Mouse (Mus musculus) hindbrain, embryonic 16.5 days (tissue): Measurements from ENCODE around the gene Defb25. TPM values are rescaled to one million over a fixed set of nuclear protein-coding genes. Genes with fewer than 3 reads are reported as not detected.
"Not testable (repeated sequence)": the region's sequence is repeated elsewhere in the genome, so short reads cannot be mapped to it uniquely, and the experiment has no call there.

Experiments
- ATAC-seq: fragments of 200-750 bp; cut with Nextera tagmentation; 2 replicates; pipeline ENCODE4 v1.8.0; 2017; ENCODE audit warnings: moderate TSS enrichment, moderate library complexity
- H3K27ac ChIP-seq: fragments of 300-500 bp; sonication (generic); 2 replicates; pipeline ENCODE4 v1.5.1; 2014; ENCODE audit warnings: low read depth, mild to moderate bottlenecking, control low read depth, low read length, moderate library complexity
- H3K27me3 ChIP-seq: fragments of 300-500 bp; sonication (generic); replicated peaks from 2 replicates; pipeline ENCODE4 v1.6.1; 2014; ENCODE audit warnings: low read length; ENCODE audit not compliant: control insufficient read depth, insufficient read depth
- H3K36me3 ChIP-seq: fragments of 300-500 bp; sonication (generic); 2 replicates; pipeline ENCODE4 v1.6.1; 2014; ENCODE audit warnings: mild to moderate bottlenecking, low read length, moderate library complexity, mixed read lengths; ENCODE audit not compliant: control insufficient read depth, insufficient read depth
- H3K4me1 ChIP-seq: fragments of 300-500 bp; sonication (generic); 2 replicates; pipeline ENCODE4 v1.6.1; 2014; ENCODE audit warnings: low read depth, low read length; ENCODE audit not compliant: control insufficient read depth, insufficient read depth
- H3K4me2 ChIP-seq: fragments of 300-500 bp; sonication (generic); 2 replicates; pipeline ENCODE4 v1.6.1; 2014; ENCODE audit warnings: mild to moderate bottlenecking, low read length, control low read depth, moderate library complexity
- H3K4me3 ChIP-seq: fragments of 300-500 bp; sonication (generic); 2 replicates; pipeline ENCODE4 v1.5.1; 2014; ENCODE audit warnings: mild to moderate bottlenecking, low read length, control low read depth, moderate library complexity
- H3K9ac ChIP-seq: fragments of 300-500 bp; sonication (generic); 2 replicates; pipeline ENCODE4 v1.6.1; 2014; ENCODE audit warnings: low read depth, mild to moderate bottlenecking, control low read depth, low read length, moderate library complexity
- H3K9me3 ChIP-seq: fragments of 300-500 bp; sonication (generic); 2 replicates; pipeline ENCODE4 v1.6.1; 2014; ENCODE audit warnings: mild to moderate bottlenecking, low read length, moderate library complexity; ENCODE audit not compliant: control insufficient read depth
- WGBS: fragments of 180-500 bp; shearing (Covaris S2); extraction: QIAGEN DNeasy Blood & Tissue Kit; methylation state at CpG from one replicate; pipeline ENCODE4 v1.1.7; 2014; 5-methylcytosine and 5-hydroxymethylcytosine counted together
- polyA plus RNA-seq: library from polyadenylated mRNA; unstranded; fragments of >200 nt; fragmentation: Nextera tagmentation; extraction: Ambion mirVana; gene quantifications from 2 replicates; pipeline ENCODE4 v1.2.1, GENCODE M21; 2015

Defb25 gene
- polyA plus RNA-seq = not detected in 2 replicates

GRCm38 (mm10) chr2:152622953-152623352 lies at the start of gene Defb25:
Defb25 (minus strand) TSS chr2:152623053.
- H3K9me3 ChIP-seq = no peaks in the 10 kb centered on the region
- H3K4me1 ChIP-seq = peaks cover 12% of the 10 kb centered on the region
- H3K4me3 ChIP-seq = no peak within 1 kb of the TSS
- no peak within 1 kb of the TSS for H3K4me2 ChIP-seq
- H3K36me3 ChIP-seq = no peaks in the 10 kb centered on the region
- H3K9ac ChIP-seq = no peak within 1 kb of the TSS
- H3K27me3 ChIP-seq = peaks cover 8% of the 10 kb centered on the region
- ATAC-seq = no peak
- WGBS = 82% methylated on average over 7 of the region's 7 CpGs
- H3K27ac ChIP-seq = no peak within 1 kb of the TSS

- Histone ChIP-seq H3K9ac (peak overlapping the region; percentile 97), H3K4me3 (peak overlapping the region; percentile 99), H3K9me3 (no peaks in the 10 kb centered on the region), H3K36me3 (peaks cover 7% of the 10 kb centered on the region), H3K27ac (0 out of 2 replicates have a peak overlapping the region, but pooled peaks have one; percentile 50), H3K4me1 (peaks cover 37% of the 10 kb centered on the region), H3K4me2 (peak overlapping the region; percentile 95), H3K27me3 (no peaks in the 10 kb centered on the region)
- no peak for ATAC-seq
- WGBS = 75% methylated on average over 12 of the region's 12 CpGs
These were observed 49.3 kb upstream of the Defb25 start for GRCm38 (mm10) chr2:152672166-152672565.

- Histone ChIP-seq H3K9ac (peak overlapping the region; percentile 97), H3K9me3 (no peaks in the 10 kb centered on the region), H3K4me1 (peaks cover 37% of the 10 kb centered on the region), H3K4me3 (peak overlapping the region; percentile 99), H3K27me3 (no peaks in the 10 kb centered on the region), H3K4me2 (peak overlapping the region; percentile 95), H3K36me3 (peaks cover 6% of the 10 kb centered on the region; the same call in 1 of the 2 replicates), H3K27ac (peak overlapping the region; percentile 94)
- 23% methylated on average over 5 of the region's 5 CpGs for WGBS
- peak; percentile 55 for ATAC-seq
These were observed 48.8 kb upstream of the Defb25 start for GRCm38 (mm10) chr2:152671642-152671999.

- Histone ChIP-seq H3K9ac (peak overlapping the region; percentile 97), H3K4me2 (peak overlapping the region; percentile 95), H3K9me3 (no peaks in the 10 kb centered on the region), H3K4me3 (peak overlapping the region; percentile 99), H3K27ac (peak overlapping the region; percentile 94), H3K4me1 (peaks cover 37% of the 10 kb centered on the region), H3K36me3 (peaks cover 6% of the 10 kb centered on the region; the same call in 1 of the 2 replicates), H3K27me3 (no peaks in the 10 kb centered on the region)
- peak; percentile 10; the same call in 1 of the 2 replicates for ATAC-seq
- 55% methylated on average over 9 of the region's 9 CpGs for WGBS
These were observed 48.3 kb upstream of the Defb25 start for GRCm38 (mm10) chr2:152670983-152671641.

GRCm38 (mm10) chr2:152669639-152670484 lies 47.0 kb upstream of the Defb25 start:
- peak; percentile 77 for ATAC-seq
- H3K27ac ChIP-seq = peak overlapping the region; percentile 94
- H3K27me3 ChIP-seq = no peaks in the 10 kb centered on the region
- no peaks in the 10 kb centered on the region for H3K9me3 ChIP-seq
- under 1% methylated on average over 42 of the region's 46 CpGs for WGBS
- H3K9ac ChIP-seq = peak overlapping the region; percentile 97
- no peaks in the 10 kb centered on the region for H3K36me3 ChIP-seq
- H3K4me3 ChIP-seq = peak overlapping the region; percentile 99
- peaks cover 37% of the 10 kb centered on the region for H3K4me1 ChIP-seq
- H3K4me2 ChIP-seq = peak overlapping the region; percentile 95

- H3K4me1 ChIP-seq = peaks cover 34% of the 10 kb centered on the region
- peak within 1 kb of the TSS; percentile 99 for H3K4me3 ChIP-seq
- WGBS = 1% methylated on average over 35 of the region's 35 CpGs
- H3K27me3 ChIP-seq = no peaks in the 10 kb centered on the region
- no peaks in the 10 kb centered on the region for H3K36me3 ChIP-seq
- H3K9ac ChIP-seq = peak within 1 kb of the TSS; percentile 97
- peak within 1 kb of the TSS; percentile 95 for H3K4me2 ChIP-seq
- peak within 1 kb of the TSS; percentile 94 for H3K27ac ChIP-seq
- ATAC-seq = peak; percentile 83
- H3K9me3 ChIP-seq = no peaks in the 10 kb centered on the region
These were observed 46.4 kb upstream of the Defb25 start, which contains the start of gene H13 for GRCm38 (mm10) chr2:152669256-152669638. H13 (plus strand) TSS chr2:152669461.

- not testable (repeated sequence) for H3K9me3 ChIP-seq, ATAC-seq, H3K4me2 ChIP-seq, H3K4me3 ChIP-seq, H3K36me3 ChIP-seq, H3K9ac ChIP-seq, H3K4me1 ChIP-seq, H3K27me3 ChIP-seq, H3K27ac ChIP-seq
- WGBS = 69% methylated on average over 3 of the region's 3 CpGs
These were observed 43.3 kb upstream of the Defb25 start for GRCm38 (mm10) chr2:152666191-152666590.

- WGBS = 81% methylated on average over 6 of the region's 6 CpGs
- no peaks in the 10 kb centered on the region for H3K9me3 ChIP-seq
- H3K27ac ChIP-seq = no peak overlapping the region
- no peaks in the 10 kb centered on the region for H3K27me3 ChIP-seq
- no peaks in the 10 kb centered on the region for H3K36me3 ChIP-seq
- no peaks in the 10 kb centered on the region for H3K4me1 ChIP-seq
- no peak overlapping the region for H3K4me2 ChIP-seq
- H3K9ac ChIP-seq = no peak overlapping the region
- no peak overlapping the region for H3K4me3 ChIP-seq
- ATAC-seq = no peak
These were observed 38.3 kb upstream of the Defb25 start for GRCm38 (mm10) chr2:152661163-152661562.

GRCm38 (mm10) chr2:152657398-152657797 lies 34.5 kb upstream of the Defb25 start:
- Histone ChIP-seq H3K27me3 (no peaks in the 10 kb centered on the region), H3K9ac (no peak overlapping the region), H3K27ac (no peak overlapping the region), H3K4me3 (no peak overlapping the region), H3K4me2 (no peak overlapping the region), H3K36me3 (no peaks in the 10 kb centered on the region), H3K9me3 (no peaks in the 10 kb centered on the region), H3K4me1 (peaks cover 12% of the 10 kb centered on the region)
- no peak for ATAC-seq
- WGBS = 67% methylated on average over 10 of the region's 10 CpGs
